Mouse (Mus musculus) Patski (cell line): ENCODE data around the gene Lingo2. TPM values are rescaled to one million over a fixed set of nuclear protein-coding genes. Genes with fewer than 3 reads are reported as not detected.

ENCODE experiments used
- ATAC-seq: fragments of 100-300 bp; one replicate; pipeline ENCODE4 v1.8.0; 2021
- CTCF ChIA-PET: fragments of 350-600 bp; sonication (Branson Sonifier 250); formaldehyde crosslinking; loops from one replicate; lab custom pipeline; 2022; ENCODE audit warnings: inconsistent platforms; lab: Charles Lee
- POLR2A ChIA-PET: fragments of 350-600 bp; sonication (Branson Sonifier 250); formaldehyde crosslinking; loops from one replicate; lab custom pipeline; 2022; ENCODE audit warnings: antibody characterized with exemption, inconsistent platforms; lab: Charles Lee
- DNase-seq: peaks from one replicate; pipeline ENCODE4 v3.0.0-alpha.2; 2011; ENCODE audit warnings: low read depth, low spot score
- H3K27me3 ChIP-seq: fragments of 371-371 bp; one replicate; pipeline ENCODE4 v1.5.1; 2021
- CTCF ChIP-seq: fragments of 100-300 bp; IDR thresholded peaks from one replicate; pipeline ENCODE4 v1.5.1; 2021
- in situ Hi-C: fragments of 300-500 bp; cut with MboI; formaldehyde crosslinking; loops from 3 replicates; pipeline ENCODE4 v1.11.1; 2018; ENCODE audit warnings: low pct_unique_long_range_greater_than_20kb, mixed read lengths
- polyA plus RNA-seq: library from polyadenylated mRNA; unstranded; gene quantifications from one replicate; pipeline ENCODE4 v1.2.3, GENCODE M21; 2021

The Lingo2 gene
- polyA plus RNA-seq, 1 experiment from 2014 or later, result not detected

DNA sequence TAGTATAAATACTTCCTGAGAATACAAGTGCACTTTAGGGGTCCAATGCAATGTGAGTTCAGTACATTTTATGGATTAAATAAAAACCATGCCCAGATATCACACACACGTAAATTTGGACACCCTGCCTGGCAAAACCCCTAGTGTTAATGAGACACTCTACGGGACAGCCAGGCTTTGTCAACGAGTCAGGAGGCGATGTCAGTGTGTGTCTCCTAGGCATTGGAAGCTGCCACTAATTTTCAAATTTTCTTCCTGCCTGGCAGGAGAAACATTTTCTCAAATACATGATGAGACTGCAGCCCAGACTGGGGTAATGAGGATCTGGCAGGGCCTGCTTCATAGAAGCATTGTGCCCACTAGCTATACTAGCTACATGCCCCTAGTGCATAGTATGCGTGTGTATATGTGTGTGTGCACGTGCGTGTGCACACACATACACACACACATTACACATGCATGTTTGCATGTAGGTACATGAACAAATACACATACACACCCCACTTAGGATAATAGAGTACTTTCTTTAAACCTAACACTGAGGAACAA, 1128.2 kb downstream of the Lingo2 start:
- CTCF ChIA-PET, result no interaction called here
- ATAC-seq (no peak), DNase-seq (no peak)
- TF ChIP-seq CTCF, result no peak
- no peaks in the 10 kb centered on the region for H3K27me3 ChIP-seq
- POLR2A ChIA-PET, result no interaction called here
- in situ Hi-C loops, result no loop called here

DNA sequence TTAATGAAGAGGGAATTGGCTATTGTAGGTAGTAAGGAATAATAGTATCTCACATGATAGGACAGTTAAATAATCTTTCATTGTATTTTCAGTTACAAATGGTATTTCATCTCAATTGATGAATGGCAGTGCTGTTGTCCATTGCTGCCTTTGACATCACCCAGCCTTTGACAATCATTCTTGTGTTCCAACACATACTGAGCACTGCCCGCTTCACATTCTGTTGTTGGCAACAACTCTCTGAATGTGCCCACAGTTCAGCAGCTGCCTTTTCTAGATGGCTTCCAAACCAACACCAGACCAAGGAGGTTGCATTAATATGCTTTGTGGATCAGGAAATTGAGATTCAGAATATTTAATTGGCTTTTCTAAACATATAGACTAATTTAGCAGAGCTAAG, 1130.8 kb downstream of the Lingo2 start:
- in situ Hi-C loops, result no loop called here
- CTCF ChIA-PET, result no interaction called here
- POLR2A ChIA-PET, result no interaction called here
- no peak for ATAC-seq
- no peaks in the 10 kb centered on the region for H3K27me3 ChIP-seq
- no peak for TF ChIP-seq CTCF
- DNase-seq, result no peak

DNA sequence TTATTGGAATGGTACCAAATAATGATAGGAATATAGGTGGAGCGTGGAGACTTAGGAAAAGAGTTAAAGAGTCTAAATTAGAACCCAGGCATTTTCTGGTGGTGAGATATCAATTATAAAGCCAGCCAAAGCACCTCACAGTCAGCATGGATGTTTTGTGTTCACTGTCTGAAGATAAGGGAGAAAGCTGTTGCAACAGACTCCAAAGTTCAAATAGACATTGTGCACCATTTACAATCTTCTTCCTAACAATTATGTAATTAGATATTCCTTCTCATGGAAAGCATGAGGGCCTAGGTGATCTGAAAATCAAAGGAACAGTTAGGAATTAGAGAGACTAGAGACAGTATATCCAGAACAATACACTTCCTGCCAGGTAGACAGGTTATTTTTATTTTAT, 1136.8 kb downstream of the Lingo2 start:
- POLR2A ChIA-PET, result no interaction called here
- CTCF ChIA-PET, result no interaction called here
- in situ Hi-C loops, result no loop called here

DNA sequence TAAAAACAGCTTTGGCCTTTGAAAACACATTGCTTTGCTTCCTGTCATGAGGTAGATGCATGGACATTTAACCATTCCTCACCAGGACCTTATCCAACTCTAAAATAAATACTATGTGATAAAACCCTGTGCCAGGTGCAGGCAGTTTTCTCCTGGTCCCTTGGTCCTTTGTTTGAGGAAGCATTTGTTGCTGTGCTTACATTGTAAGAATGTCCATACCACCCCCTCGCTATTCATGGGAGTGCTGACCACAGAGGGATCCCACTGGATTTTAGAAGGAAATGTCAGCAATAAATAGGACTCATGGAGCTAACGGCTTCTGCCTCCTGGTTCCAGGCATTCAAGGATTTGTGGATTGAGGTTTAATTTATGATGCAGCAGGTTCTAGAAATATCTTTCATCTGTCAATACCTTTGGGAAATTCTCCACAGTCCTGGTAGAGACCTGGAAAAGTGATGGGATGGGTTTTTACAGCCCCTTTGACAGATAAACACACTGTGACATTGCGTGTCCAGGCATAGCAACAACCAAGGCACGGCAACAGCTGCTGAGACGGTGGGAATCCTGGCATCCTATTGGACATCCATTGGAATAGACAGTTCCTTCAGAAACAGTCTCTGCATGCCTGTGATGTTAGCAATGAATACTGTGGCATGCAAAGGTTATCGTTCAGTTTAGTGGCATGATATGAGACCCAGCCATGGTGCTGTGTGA, 1143.9 kb downstream of the Lingo2 start:
- DNase-seq (no peak), ATAC-seq (no peak)
- no peaks in the 10 kb centered on the region for H3K27me3 ChIP-seq
- in situ Hi-C loops, result no loop called here
- ChIA-PET POLR2A (no interaction called here), CTCF (no interaction called here)
- no peak for TF ChIP-seq CTCF

More for the DNA sequence above, 1136.8 kb downstream of the Lingo2 start:
- no peaks in the 10 kb centered on the region for H3K27me3 ChIP-seq
- TF ChIP-seq CTCF, result no peak
- ATAC-seq, result no peak
- no peak for DNase-seq

DNA sequence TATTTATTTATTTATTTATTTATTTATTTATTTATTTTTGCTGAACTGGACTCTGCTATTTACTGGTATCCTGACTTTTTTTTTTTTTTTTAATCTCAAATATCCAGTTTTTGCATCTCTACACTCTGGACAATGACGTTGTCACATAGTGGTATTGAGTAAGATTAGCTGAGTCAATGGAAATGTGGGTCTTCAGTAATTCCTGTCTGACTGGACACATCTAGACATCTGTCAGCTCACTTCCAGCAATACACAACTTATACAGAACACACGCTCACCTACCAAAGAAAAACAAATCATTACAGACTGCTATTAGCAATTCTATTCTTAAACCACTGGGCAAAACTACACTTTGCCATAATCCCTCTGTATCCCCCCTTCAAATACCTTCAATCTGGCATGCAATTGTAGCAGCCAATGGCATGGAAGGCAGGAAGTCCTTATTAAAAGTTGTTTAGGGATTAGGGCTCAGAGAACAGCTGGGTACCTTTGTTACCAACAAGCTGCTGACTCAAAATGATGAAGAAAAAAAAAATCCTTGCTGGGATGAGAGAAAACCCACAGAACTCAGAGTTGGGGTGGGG, 1144.6 kb downstream of the Lingo2 start:
- POLR2A ChIA-PET, result no interaction called here

DNA sequence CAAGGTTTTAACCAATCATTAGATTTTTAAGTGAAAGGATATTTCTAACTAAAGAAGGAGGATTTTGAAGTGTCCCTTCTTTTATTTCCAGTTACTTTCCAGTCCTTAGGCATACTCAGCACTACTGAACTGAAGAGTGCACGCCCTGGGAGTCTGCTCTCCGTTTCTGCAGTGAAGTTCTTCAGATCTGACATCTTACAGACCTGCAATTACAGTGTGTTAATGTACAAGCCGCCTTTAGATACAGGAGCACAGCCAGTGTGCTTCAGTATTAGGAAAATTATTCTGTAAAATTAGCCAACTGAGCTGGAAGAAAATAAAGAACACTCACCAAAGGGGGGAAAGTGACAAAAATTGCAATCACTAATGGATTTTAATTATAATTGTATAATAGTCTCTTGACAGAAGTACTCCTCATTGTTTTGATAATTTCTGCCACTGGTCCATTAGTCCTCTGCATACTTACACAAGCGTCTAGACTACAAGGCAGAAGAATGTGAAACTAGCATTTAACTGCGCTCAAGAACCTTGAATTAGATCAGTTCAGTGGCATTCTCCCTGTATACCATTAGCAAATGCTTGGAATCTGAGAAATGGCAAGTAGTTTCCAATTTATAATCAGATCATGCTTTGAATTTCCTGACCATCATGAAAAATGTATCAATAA, 1167.2 kb downstream of the Lingo2 start:
- ChIA-PET POLR2A (no interaction called here), CTCF (interaction anchor here (0.7 kb wide), 1 partner anchor 19 kb away, joined by 3 read pairs; no protein-coding TSS in a partner anchor)
- peaks cover 3% of the 10 kb centered on the region for H3K27me3 ChIP-seq
- ATAC-seq (no peak), DNase-seq (no peak)
- TF ChIP-seq CTCF, result no peak
- in situ Hi-C loops, result no loop called here

More for the DNA sequence above, 1144.6 kb downstream of the Lingo2 start:
- DNase-seq, result no peak
- ATAC-seq, result no peak
- H3K27me3 ChIP-seq, result no peaks in the 10 kb centered on the region
- in situ Hi-C loops, result no loop called here
- CTCF ChIA-PET, result no interaction called here
- no peak for TF ChIP-seq CTCF

DNA sequence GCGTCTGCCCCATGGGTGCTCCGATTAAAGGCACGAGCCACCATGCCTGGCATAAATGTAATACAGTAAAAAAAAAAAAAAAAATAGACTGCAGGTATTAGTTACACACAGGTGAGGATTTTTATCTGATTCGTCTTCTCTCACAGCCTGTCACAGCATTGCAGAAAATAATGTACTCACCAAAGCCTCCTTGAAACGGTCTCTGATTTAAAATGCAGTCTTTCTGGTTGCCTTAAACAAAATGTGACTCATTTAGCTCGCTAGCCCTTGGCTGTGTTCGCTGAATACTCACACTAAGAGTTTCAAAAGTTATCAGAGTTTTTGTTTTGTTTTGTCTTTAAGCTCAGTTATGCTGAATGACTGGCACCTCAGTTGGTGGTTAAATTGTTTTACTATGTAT, 1180.7 kb downstream of the Lingo2 start:
- no peaks in the 10 kb centered on the region for H3K27me3 ChIP-seq
- in situ Hi-C loops, result no loop called here
- no peak for TF ChIP-seq CTCF
- ChIA-PET CTCF (no interaction called here), POLR2A (no interaction called here)
- ATAC-seq, result no peak
- no peak for DNase-seq

DNA sequence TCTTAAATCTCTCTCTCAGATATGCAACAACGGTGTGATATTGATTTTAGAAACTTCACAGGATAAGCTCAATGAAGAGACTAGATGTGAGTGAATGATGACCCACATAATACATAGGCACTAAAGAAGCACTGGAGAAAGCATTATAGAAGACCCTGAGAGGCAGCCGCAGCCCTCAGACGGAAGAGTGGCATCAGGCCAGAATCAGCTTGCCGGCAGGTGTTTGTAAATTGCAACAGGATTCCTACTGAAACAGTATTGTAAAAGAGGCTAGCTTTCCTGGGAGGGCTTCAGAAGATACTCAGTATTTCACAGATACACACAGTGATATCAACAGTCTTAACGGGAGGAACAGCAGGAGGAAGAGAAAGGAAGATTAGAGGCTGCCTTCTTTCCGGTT, 1184.6 kb downstream of the Lingo2 start:
- POLR2A ChIA-PET, result no interaction called here
- DNase-seq, result no peak
- H3K27me3 ChIP-seq, result no peaks in the 10 kb centered on the region
- CTCF ChIA-PET, result interaction anchor here (1.2 kb wide), 1 partner anchor 16 kb away, joined by 4 read pairs; no protein-coding TSS in a partner anchor
- TF ChIP-seq CTCF, result no peak
- in situ Hi-C loops, result no loop called here
- no peak for ATAC-seq

DNA sequence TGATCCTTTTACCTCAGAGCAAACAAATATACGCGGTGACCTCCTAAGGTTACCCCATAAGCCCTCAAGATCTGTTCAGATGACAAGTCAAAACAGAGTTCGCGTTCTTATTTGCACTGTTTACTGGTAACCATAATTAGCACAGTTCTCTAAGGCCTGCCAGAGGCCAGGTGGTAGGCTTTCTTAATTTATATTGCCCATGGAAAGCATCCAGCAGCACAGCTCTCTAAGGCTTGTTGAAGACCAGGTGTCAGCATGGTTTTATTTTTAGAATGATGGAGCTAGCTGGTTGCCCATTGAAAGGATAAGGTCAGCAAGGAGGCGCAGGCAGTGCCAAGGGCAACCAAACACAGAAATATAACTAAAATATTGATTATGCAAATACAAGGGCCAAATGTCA, 1190.4 kb downstream of the Lingo2 start:
- POLR2A ChIA-PET, result no interaction called here
- TF ChIP-seq CTCF, result no peak
- no peaks in the 10 kb centered on the region for H3K27me3 ChIP-seq
- in situ Hi-C loops, result no loop called here
- no peak for DNase-seq
- ATAC-seq, result no peak
- CTCF ChIA-PET, result no interaction called here

DNA sequence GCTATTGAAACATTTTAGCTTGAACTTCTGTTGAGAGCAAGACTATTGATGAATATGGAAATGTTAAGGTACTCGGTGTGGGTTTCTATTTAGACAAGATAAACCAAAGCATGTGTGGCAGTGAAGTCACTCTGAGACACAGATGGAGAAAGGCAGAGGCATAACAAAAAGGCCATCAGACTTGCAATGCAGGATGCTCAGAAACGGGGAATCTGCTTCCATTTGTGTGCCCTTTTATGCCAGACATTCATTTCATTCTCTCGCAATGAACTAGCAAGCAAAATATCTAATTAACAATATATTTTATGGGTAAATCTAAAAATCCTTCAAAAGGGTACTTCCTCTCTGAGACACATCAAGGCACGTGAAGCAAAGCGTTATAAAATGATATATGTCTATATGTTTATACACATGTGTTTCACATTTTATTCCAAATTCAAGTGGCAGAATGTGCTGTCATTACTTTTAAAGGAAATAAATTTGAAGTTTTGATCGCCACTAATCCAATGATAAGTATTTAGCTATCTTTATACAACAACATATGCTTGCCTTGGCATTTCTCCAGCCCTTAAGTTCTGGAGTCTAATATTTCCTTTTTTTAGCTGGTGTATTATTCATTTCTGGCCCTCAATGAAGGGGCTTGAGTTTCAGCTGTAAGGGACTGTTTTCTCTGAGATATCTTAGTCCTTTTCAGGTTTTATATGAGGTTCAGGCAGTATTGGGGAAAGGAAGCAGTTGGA, 1199.3 kb downstream of the Lingo2 start:
- TF ChIP-seq CTCF, result no peak
- no peak for DNase-seq
- in situ Hi-C loops, result no loop called here
- no peaks in the 10 kb centered on the region for H3K27me3 ChIP-seq
- POLR2A ChIA-PET, result no interaction called here
- no peak for ATAC-seq
- CTCF ChIA-PET, result no interaction called here
